Mouse (Mus musculus) hindbrain, postnatal 0 days (tissue): ENCODE results near the gene Olfr676. TPM values are rescaled to one million over a fixed set of nuclear protein-coding genes. Genes with fewer than 3 reads are reported as not detected.

Experiments
- ATAC-seq: fragments of 200-750 bp; cut with Nextera tagmentation; 2 replicates; pipeline ENCODE4 v1.8.0; 2017; ENCODE audit warnings: mild to moderate bottlenecking, moderate TSS enrichment, moderate library complexity
- DNase-seq: peaks from one replicate; pipeline ENCODE4 v3.0.0-alpha.2; 2015; ENCODE audit warnings: low spot score
- H3K27ac ChIP-seq: fragments of 300-500 bp; sonication (generic); 2 replicates; pipeline ENCODE4 v1.5.1; 2014; ENCODE audit warnings: mild to moderate bottlenecking
- H3K27me3 ChIP-seq: fragments of 300-500 bp; sonication (generic); 2 replicates; pipeline ENCODE4 v1.6.1; 2014; ENCODE audit warnings: low read length, mixed read lengths; ENCODE audit not compliant: insufficient read depth
- H3K36me3 ChIP-seq: fragments of 300-500 bp; sonication (generic); 2 replicates; pipeline ENCODE4 v1.6.1; 2014; ENCODE audit warnings: low read length, mixed read lengths; ENCODE audit not compliant: insufficient read depth
- H3K4me1 ChIP-seq: fragments of 300-500 bp; sonication (generic); 2 replicates; pipeline ENCODE4 v1.6.1; 2014; ENCODE audit warnings: antibody characterized with exemption, low read length, mixed read lengths; ENCODE audit not compliant: insufficient read depth
- H3K4me2 ChIP-seq: fragments of 300-500 bp; sonication (generic); 2 replicates; pipeline ENCODE4 v1.6.1; 2014; ENCODE audit warnings: low read depth, mild to moderate bottlenecking, low read length, moderate library complexity, mixed read lengths
- H3K4me3 ChIP-seq: fragments of 300-500 bp; sonication (generic); 2 replicates; pipeline ENCODE4 v1.5.1; 2014; ENCODE audit warnings: low read length
- H3K9ac ChIP-seq: fragments of 300-500 bp; sonication (generic); replicated peaks from 2 replicates; pipeline ENCODE4 v1.6.1; 2014; ENCODE audit warnings: mild to moderate bottlenecking, low read length, moderate library complexity, mixed read lengths
- H3K9me3 ChIP-seq: fragments of 300-500 bp; sonication (generic); 2 replicates; pipeline ENCODE4 v1.6.1; 2016; ENCODE audit warnings: low read length, mixed read lengths
- CTCF ChIP-seq: IDR thresholded peaks from 2 replicates; pipeline ENCODE4 v1.5.1; 2016; ENCODE audit warnings: antibody characterized with exemption, control low read depth, low read depth
- WGBS: fragments of 180-500 bp; shearing (Covaris S2); extraction: QIAGEN DNeasy Blood & Tissue Kit; methylation state at CpG from one replicate; pipeline ENCODE4 v1.1.7; 2014; 5-methylcytosine and 5-hydroxymethylcytosine counted together
- polyA plus RNA-seq: library from polyadenylated mRNA; unstranded; fragments of >200 nt; fragmentation: Nextera tagmentation; extraction: Ambion mirVana; gene quantifications from 2 replicates; pipeline ENCODE4 v1.2.1, GENCODE M21; 2015
- total RNA-seq: library from RNA; depleted of rRNA; stranded (reverse); fragments of >200 nt; gene quantifications from 2 replicates; pipeline ENCODE4 v1.2.3, GENCODE M21; 2014; rRNA removed

The Olfr676 gene
- total and polyA plus RNA-seq, 2 experiments from 2014 or later, result not detected

GRCm38 (mm10) chr7:105080905-105081304 lies 48.4 kb downstream of the Olfr676 start, which contains the start of gene Olfr679:
Gene Olfr679 (plus strand): TSS chr7:105081205.
- DNase-seq (no peak), ATAC-seq (no peak)
- no peak for TF ChIP-seq CTCF
- H3K4me1 ChIP-seq, result no peaks in the 10 kb centered on the region
- H3K27me3 ChIP-seq, result no peaks in the 10 kb centered on the region
- H3K9me3 ChIP-seq, result no peaks in the 10 kb centered on the region
- no peak within 1 kb of the TSS for H3K4me2 ChIP-seq
- WGBS, result 58% methylated on average over 1 of the region's 1 CpGs
- no peaks in the 10 kb centered on the region for H3K36me3 ChIP-seq
- H3K4me3 ChIP-seq, result no peak within 1 kb of the TSS
- no peak within 1 kb of the TSS for H3K9ac ChIP-seq
- no peak within 1 kb of the TSS for H3K27ac ChIP-seq

Other genes with a start within 250 kb of the Olfr676 start
- gene Usp17lb, start 190.1 kb upstream of the Olfr676 start, total RNA-seq, result not detected in 2 replicates
- gene Usp17lb, start 190.1 kb upstream of the Olfr676 start, polyA plus RNA-seq, result not detected in 2 replicates
- not detected in 2 replicates for gene Usp17la, start 175.7 kb upstream of the Olfr676 start, total RNA-seq
- gene Usp17la, start 175.7 kb upstream of the Olfr676 start, polyA plus RNA-seq, result not detected in 2 replicates
- not detected in 2 replicates for gene Olfr665, start 154.7 kb upstream of the Olfr676 start, total RNA-seq
- gene Olfr665, start 154.7 kb upstream of the Olfr676 start, polyA plus RNA-seq, result not detected in 2 replicates
- gene Olfr666, start 136.7 kb upstream of the Olfr676 start, total RNA-seq, result not detected in 2 replicates
- gene Olfr666, start 136.7 kb upstream of the Olfr676 start, polyA plus RNA-seq, result not detected in 2 replicates
- not detected in 2 replicates for gene Olfr667, start 111.2 kb upstream of the Olfr676 start, total RNA-seq
- not detected in 2 replicates for gene Olfr667, start 111.2 kb upstream of the Olfr676 start, polyA plus RNA-seq
- not detected in 2 replicates for gene Olfr668, start 104.6 kb upstream of the Olfr676 start, total RNA-seq
- gene Olfr668, start 104.6 kb upstream of the Olfr676 start, polyA plus RNA-seq, result not detected in 2 replicates
- not detected in 2 replicates for gene Olfr669, start 98.5 kb upstream of the Olfr676 start, total RNA-seq
- not detected in 2 replicates for gene Olfr669, start 98.5 kb upstream of the Olfr676 start, polyA plus RNA-seq
- gene Olfr670, start 70.1 kb upstream of the Olfr676 start, total RNA-seq, result not detected in 2 replicates
- not detected in 2 replicates for gene Olfr670, start 70.1 kb upstream of the Olfr676 start, polyA plus RNA-seq
- not detected in 2 replicates for gene Olfr671, start 53.6 kb upstream of the Olfr676 start, total RNA-seq
- not detected in 2 replicates for gene Olfr671, start 53.6 kb upstream of the Olfr676 start, polyA plus RNA-seq
- not detected in 2 replicates for gene Olfr672, start 30.7 kb upstream of the Olfr676 start, total RNA-seq
- not detected in 2 replicates for gene Olfr672, start 30.7 kb upstream of the Olfr676 start, polyA plus RNA-seq
- gene Olfr675, start 4.2 kb upstream of the Olfr676 start, total RNA-seq, result not detected in 2 replicates
- not detected in 2 replicates for gene Olfr675, start 4.2 kb upstream of the Olfr676 start, polyA plus RNA-seq
- not detected in 2 replicates for gene Olfr677, start 18.7 kb downstream of the Olfr676 start, total RNA-seq
- gene Olfr677, start 18.7 kb downstream of the Olfr676 start, polyA plus RNA-seq, result not detected in 2 replicates
- not detected in 2 replicates for gene Olfr678, start 31.8 kb downstream of the Olfr676 start, total RNA-seq
- gene Olfr678, start 31.8 kb downstream of the Olfr676 start, polyA plus RNA-seq, result not detected in 2 replicates
- gene Olfr679, start 48.5 kb downstream of the Olfr676 start, total RNA-seq, result not detected in 2 replicates
- not detected in 2 replicates for gene Olfr679, start 48.5 kb downstream of the Olfr676 start, polyA plus RNA-seq
- gene Olfr680-ps1, start 60.1 kb downstream of the Olfr676 start, total RNA-seq, result not detected in 2 replicates
- not detected in 2 replicates for gene Olfr680-ps1, start 60.1 kb downstream of the Olfr676 start, polyA plus RNA-seq
- gene Olfr681, start 84.1 kb downstream of the Olfr676 start, total RNA-seq, result not detected in 2 replicates
- not detected in 2 replicates for gene Olfr681, start 84.1 kb downstream of the Olfr676 start, polyA plus RNA-seq
- gene Olfr683, start 114.3 kb downstream of the Olfr676 start, total RNA-seq, result not detected in 2 replicates
- gene Olfr683, start 114.3 kb downstream of the Olfr676 start, polyA plus RNA-seq, result not detected in 2 replicates
- gene Olfr684, start 131.0 kb downstream of the Olfr676 start, total RNA-seq, result not detected in 2 replicates
- gene Olfr684, start 131.0 kb downstream of the Olfr676 start, polyA plus RNA-seq, result not detected in 2 replicates
- 0.52 TPM in 1 of 2 replicates, not detected in the other for gene Olfr685, start 153.3 kb downstream of the Olfr676 start, total RNA-seq
- gene Olfr685, start 153.3 kb downstream of the Olfr676 start, polyA plus RNA-seq, result not detected in 2 replicates
- gene Olfr686, start 174.8 kb downstream of the Olfr676 start, total RNA-seq, result 0.10 TPM in 1 of 2 replicates, not detected in the other
- not detected in 2 replicates for gene Olfr686, start 174.8 kb downstream of the Olfr676 start, polyA plus RNA-seq